Mouse (Mus musculus) hindbrain, postnatal 0 days (tissue): ENCODE measurements around the gene Mrpl34. TPM values are rescaled to one million over a fixed set of nuclear protein-coding genes. Genes with fewer than 3 reads are reported as not detected.

Source experiments
- ATAC-seq: fragments of 200-750 bp; cut with Nextera tagmentation; 2 replicates; pipeline ENCODE4 v1.8.0; 2017; ENCODE audit warnings: mild to moderate bottlenecking, moderate TSS enrichment, moderate library complexity
- DNase-seq: peaks from one replicate; pipeline ENCODE4 v3.0.0-alpha.2; 2015; ENCODE audit warnings: low spot score
- H3K27ac ChIP-seq: fragments of 300-500 bp; sonication (generic); 2 replicates; pipeline ENCODE4 v1.5.1; 2014; ENCODE audit warnings: mild to moderate bottlenecking
- H3K27me3 ChIP-seq: fragments of 300-500 bp; sonication (generic); 2 replicates; pipeline ENCODE4 v1.6.1; 2014; ENCODE audit warnings: low read length, mixed read lengths; ENCODE audit not compliant: insufficient read depth
- H3K36me3 ChIP-seq: fragments of 300-500 bp; sonication (generic); 2 replicates; pipeline ENCODE4 v1.6.1; 2014; ENCODE audit warnings: low read length, mixed read lengths; ENCODE audit not compliant: insufficient read depth
- H3K4me1 ChIP-seq: fragments of 300-500 bp; sonication (generic); 2 replicates; pipeline ENCODE4 v1.6.1; 2014; ENCODE audit warnings: antibody characterized with exemption, low read length, mixed read lengths; ENCODE audit not compliant: insufficient read depth
- H3K4me2 ChIP-seq: fragments of 300-500 bp; sonication (generic); 2 replicates; pipeline ENCODE4 v1.6.1; 2014; ENCODE audit warnings: low read depth, mild to moderate bottlenecking, low read length, moderate library complexity, mixed read lengths
- H3K4me3 ChIP-seq: fragments of 300-500 bp; sonication (generic); 2 replicates; pipeline ENCODE4 v1.5.1; 2014; ENCODE audit warnings: low read length
- H3K9ac ChIP-seq: fragments of 300-500 bp; sonication (generic); replicated peaks from 2 replicates; pipeline ENCODE4 v1.6.1; 2014; ENCODE audit warnings: mild to moderate bottlenecking, low read length, moderate library complexity, mixed read lengths
- H3K9me3 ChIP-seq: fragments of 300-500 bp; sonication (generic); 2 replicates; pipeline ENCODE4 v1.6.1; 2016; ENCODE audit warnings: low read length, mixed read lengths
- CTCF ChIP-seq: IDR thresholded peaks from 2 replicates; pipeline ENCODE4 v1.5.1; 2016; ENCODE audit warnings: antibody characterized with exemption, control low read depth, low read depth
- WGBS: fragments of 180-500 bp; shearing (Covaris S2); extraction: QIAGEN DNeasy Blood & Tissue Kit; methylation state at CpG from one replicate; pipeline ENCODE4 v1.1.7; 2014; 5-methylcytosine and 5-hydroxymethylcytosine counted together
- polyA plus RNA-seq: library from polyadenylated mRNA; unstranded; fragments of >200 nt; fragmentation: Nextera tagmentation; extraction: Ambion mirVana; gene quantifications from 2 replicates; pipeline ENCODE4 v1.2.1, GENCODE M21; 2015
- total RNA-seq: library from RNA; depleted of rRNA; stranded (reverse); fragments of >200 nt; gene quantifications from 2 replicates; pipeline ENCODE4 v1.2.3, GENCODE M21; 2014; rRNA removed

The Mrpl34 gene
- total and polyA plus RNA-seq, 2 experiments from 2014 or later, result 127 to 155 TPM

DNA sequence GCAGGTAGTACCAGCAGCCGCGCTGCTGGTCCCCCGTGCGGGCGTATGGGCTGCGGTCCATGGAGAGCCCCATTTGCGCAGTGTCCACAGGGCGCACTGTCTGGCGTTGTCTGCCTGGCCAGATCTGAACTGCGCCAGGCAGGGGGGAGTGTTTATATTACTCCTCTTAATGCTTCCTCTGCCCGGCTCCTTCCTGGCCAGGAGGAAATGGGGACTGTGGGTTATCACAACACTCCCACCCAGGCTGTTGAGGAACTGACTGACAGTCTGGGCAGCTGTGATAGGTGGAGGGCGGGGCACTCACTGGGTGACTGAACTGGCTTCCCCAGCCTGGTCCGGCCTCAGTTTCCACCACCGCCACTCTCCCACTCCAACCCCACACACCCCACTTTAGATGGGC is 46.9 kb downstream of the Mrpl34 start, which contains the start of gene Plvap:
Gene Plvap (minus strand): TSS at position 109 of the 400 bp plus-strand sequence.
- Histone ChIP-seq H3K9ac (no peak within 1 kb of the TSS), H3K27ac (no peak within 1 kb of the TSS), H3K9me3 (no peaks in the 10 kb centered on the region), H3K4me1 (0 out of 2 replicates have a peak, but pooled peaks cover 5% of the 10 kb centered on the region), H3K36me3 (no peaks in the 10 kb centered on the region), H3K4me3 (no peak within 1 kb of the TSS), H3K27me3 (peaks cover 20% of the 10 kb centered on the region), H3K4me2 (no peak within 1 kb of the TSS)
- DNase-seq, result no peak
- no peak for ATAC-seq
- 69% methylated on average over 14 of the region's 14 CpGs for WGBS
- TF ChIP-seq CTCF, result no peak

DNA sequence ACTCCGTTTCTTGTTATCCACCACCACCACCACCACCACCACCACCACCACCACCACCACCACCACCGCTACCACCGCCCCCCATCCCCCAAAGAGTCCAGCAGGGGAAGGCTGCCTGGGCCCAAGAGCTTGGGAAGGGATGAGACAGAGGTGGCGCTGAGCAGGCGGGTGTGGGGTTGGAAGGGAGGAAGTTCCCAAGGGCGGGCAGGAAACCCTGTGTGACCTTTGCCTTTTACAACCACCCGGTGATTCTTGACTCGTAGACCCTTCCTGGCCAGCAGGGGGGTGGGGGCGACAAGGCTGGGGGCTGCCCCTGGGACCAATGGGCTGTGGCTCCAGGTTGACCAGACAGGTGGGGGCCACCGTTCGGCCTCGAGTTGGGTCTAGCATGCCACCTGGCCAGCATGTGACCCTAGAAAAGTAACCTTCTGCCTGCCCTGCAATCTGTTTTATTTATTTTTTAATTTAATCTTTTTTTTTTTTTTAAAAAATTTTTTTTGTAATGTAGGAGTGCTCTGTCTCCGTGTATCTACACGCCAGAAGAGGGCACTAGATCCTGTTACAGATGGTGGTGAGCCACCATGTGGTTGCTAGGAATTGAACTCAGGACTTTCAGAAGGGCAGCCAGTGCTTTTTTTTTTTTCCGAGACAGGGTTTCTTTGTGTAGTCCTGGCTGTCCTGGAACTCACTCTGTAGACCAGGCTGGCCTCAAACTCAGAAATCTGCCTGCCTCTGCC is 48.4 kb downstream of the Mrpl34 start:
- no peak for DNase-seq
- 78% methylated on average over 14 of the region's 15 CpGs for WGBS
- ATAC-seq, result no peak
- Histone ChIP-seq H3K9ac (no peak overlapping the region), H3K9me3 (no peaks in the 10 kb centered on the region), H3K4me2 (no peak overlapping the region), H3K36me3 (no peaks in the 10 kb centered on the region), H3K27ac (no peak overlapping the region), H3K4me3 (no peak overlapping the region), H3K27me3 (peaks cover 10% of the 10 kb centered on the region), H3K4me1 (0 out of 2 replicates have a peak, but pooled peaks cover under 1% of the 10 kb centered on the region)
- no peak for TF ChIP-seq CTCF

DNA sequence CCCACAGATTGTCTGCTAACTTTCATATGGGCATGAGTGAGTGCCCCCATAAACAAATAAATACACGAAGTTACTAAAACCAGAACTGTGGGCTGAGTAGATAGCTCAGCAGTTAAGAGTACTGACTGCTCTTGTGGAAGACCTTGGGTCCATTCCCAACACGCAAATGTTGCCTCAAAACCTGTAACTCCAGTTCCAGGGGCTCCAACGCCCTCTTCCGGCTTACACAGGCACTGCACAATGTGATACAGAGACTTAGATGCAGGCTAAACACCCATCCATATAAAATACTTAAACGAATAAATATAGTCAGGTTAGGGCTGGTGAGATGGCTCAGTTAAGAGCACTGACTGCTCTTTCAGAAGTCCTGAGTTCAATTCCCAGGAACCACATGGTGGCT is 50.3 kb downstream of the Mrpl34 start:
- DNase-seq (no peak), ATAC-seq (no peak)
- Histone ChIP-seq H3K9me3 (no peaks in the 10 kb centered on the region), H3K4me3 (no peak overlapping the region), H3K27me3 (peaks cover 2% of the 10 kb centered on the region; the same call in 1 of the 2 replicates), H3K4me2 (no peak overlapping the region), H3K9ac (no peak overlapping the region), H3K36me3 (no peaks in the 10 kb centered on the region), H3K27ac (no peak overlapping the region), H3K4me1 (no peaks in the 10 kb centered on the region)
- 73% methylated on average over 5 of the region's 5 CpGs for WGBS
- no peak for TF ChIP-seq CTCF

Other genes starting within 250 kb of the Mrpl34 start
- 34.8 and 38.4 TPM in 2 replicates for gene Myo9b, start 192.2 kb upstream of the Mrpl34 start, total RNA-seq
- gene Myo9b, start 192.2 kb upstream of the Mrpl34 start, polyA plus RNA-seq, result 7.8 and 8.6 TPM in 2 replicates
- gene Haus8, start 192.0 kb upstream of the Mrpl34 start, total RNA-seq, result 24.0 and 48.3 TPM in 2 replicates
- gene Haus8, start 192.0 kb upstream of the Mrpl34 start, polyA plus RNA-seq, result 45.1 TPM in 2 replicates
- gene Use1, start 98.1 kb upstream of the Mrpl34 start, total RNA-seq, result 116 and 119 TPM in 2 replicates
- gene Use1, start 98.1 kb upstream of the Mrpl34 start, polyA plus RNA-seq, result 123 and 129 TPM in 2 replicates
- 11.8 and 12.3 TPM in 2 replicates for gene Ocel1, start 93.7 kb upstream of the Mrpl34 start, total RNA-seq
- 5.0 and 5.8 TPM in 2 replicates for gene Ocel1, start 93.7 kb upstream of the Mrpl34 start, polyA plus RNA-seq
- 127 and 129 TPM in 2 replicates for gene Nr2f6, start 83.0 kb upstream of the Mrpl34 start, total RNA-seq
- gene Nr2f6, start 83.0 kb upstream of the Mrpl34 start, polyA plus RNA-seq, result 33.8 and 34.1 TPM in 2 replicates
- 2.9 and 4.8 TPM in 2 replicates for gene Ushbp1, start 69.2 kb upstream of the Mrpl34 start, total RNA-seq
- gene Ushbp1, start 69.2 kb upstream of the Mrpl34 start, polyA plus RNA-seq, result 5.1 and 5.3 TPM in 2 replicates
- 75.6 and 103 TPM in 2 replicates for gene Babam1, start 68.1 kb upstream of the Mrpl34 start, total RNA-seq
- 94.7 and 95.0 TPM in 2 replicates for gene Babam1, start 68.1 kb upstream of the Mrpl34 start, polyA plus RNA-seq
- 5.1 and 12.0 TPM in 2 replicates for gene Ankle1, start 58.9 kb upstream of the Mrpl34 start, total RNA-seq
- 5.1 and 5.9 TPM in 2 replicates for gene Ankle1, start 58.9 kb upstream of the Mrpl34 start, polyA plus RNA-seq
- gene Abhd8, start 1.3 kb upstream of the Mrpl34 start, total RNA-seq, result 325 and 330 TPM in 2 replicates
- 190 and 195 TPM in 2 replicates for gene Abhd8, start 1.3 kb upstream of the Mrpl34 start, polyA plus RNA-seq
- 191 and 195 TPM in 2 replicates for gene Dda1, start 4.2 kb downstream of the Mrpl34 start, total RNA-seq
- 241 and 246 TPM in 2 replicates for gene Dda1, start 4.2 kb downstream of the Mrpl34 start, polyA plus RNA-seq
- 78.6 and 80.5 TPM in 2 replicates for gene Ano8, start 21.0 kb downstream of the Mrpl34 start, total RNA-seq
- gene Ano8, start 21.0 kb downstream of the Mrpl34 start, polyA plus RNA-seq, result 4.7 and 5.3 TPM in 2 replicates
- 36.1 and 58.5 TPM in 2 replicates for gene Gtpbp3, start 23.1 kb downstream of the Mrpl34 start, total RNA-seq
- gene Gtpbp3, start 23.1 kb downstream of the Mrpl34 start, polyA plus RNA-seq, result 12.1 and 15.5 TPM in 2 replicates
- gene Plvap, start 46.8 kb downstream of the Mrpl34 start, total RNA-seq, result 8.0 and 8.3 TPM in 2 replicates
- 10.2 and 15.3 TPM in 2 replicates for gene Plvap, start 46.8 kb downstream of the Mrpl34 start, polyA plus RNA-seq
- gene Ccdc194, start 60.8 kb downstream of the Mrpl34 start, total RNA-seq, result 0.58 TPM in 1 of 2 replicates, not detected in the other
- gene Ccdc194, start 60.8 kb downstream of the Mrpl34 start, polyA plus RNA-seq, result 0.13 and 0.34 TPM in 2 replicates
- gene Bst2, start 72.5 kb downstream of the Mrpl34 start, total RNA-seq, result 14.4 and 27.5 TPM in 2 replicates
- 21.0 and 22.7 TPM in 2 replicates for gene Bst2, start 72.5 kb downstream of the Mrpl34 start, polyA plus RNA-seq
- gene Mvb12a, start 78.0 kb downstream of the Mrpl34 start, total RNA-seq, result 75.9 and 83.8 TPM in 2 replicates
- gene Mvb12a, start 78.0 kb downstream of the Mrpl34 start, polyA plus RNA-seq, result 83.7 and 85.7 TPM in 2 replicates
- gene Tmem221, start 93.9 kb downstream of the Mrpl34 start, total RNA-seq, result 1.3 TPM in 1 of 2 replicates, not detected in the other
- 0.18 and 0.29 TPM in 2 replicates for gene Tmem221, start 93.9 kb downstream of the Mrpl34 start, polyA plus RNA-seq
- gene Nxnl1, start 101.6 kb downstream of the Mrpl34 start, total RNA-seq, result not detected in 2 replicates
- 0.20 TPM in 1 of 2 replicates, not detected in the other for gene Nxnl1, start 101.6 kb downstream of the Mrpl34 start, polyA plus RNA-seq
- 210 and 238 TPM in 2 replicates for gene Slc27a1, start 103.9 kb downstream of the Mrpl34 start, total RNA-seq
- gene Slc27a1, start 103.9 kb downstream of the Mrpl34 start, polyA plus RNA-seq, result 127 and 152 TPM in 2 replicates
- gene Pgls, start 127.2 kb downstream of the Mrpl34 start, total RNA-seq, result 344 and 379 TPM in 2 replicates
- 272 and 275 TPM in 2 replicates for gene Pgls, start 127.2 kb downstream of the Mrpl34 start, polyA plus RNA-seq
- gene Fam129c, start 132.7 kb downstream of the Mrpl34 start, total RNA-seq, result 6.0 TPM in 2 replicates
- 3.3 and 4.0 TPM in 2 replicates for gene Fam129c, start 132.7 kb downstream of the Mrpl34 start, polyA plus RNA-seq
- gene Colgalt1, start 146.0 kb downstream of the Mrpl34 start, total RNA-seq, result 95.9 and 121 TPM in 2 replicates
- gene Colgalt1, start 146.0 kb downstream of the Mrpl34 start, polyA plus RNA-seq, result 55.3 and 56.7 TPM in 2 replicates
- gene Unc13a, start 206.8 kb downstream of the Mrpl34 start, total RNA-seq, result 81.4 and 89.1 TPM in 2 replicates
- gene Unc13a, start 206.8 kb downstream of the Mrpl34 start, polyA plus RNA-seq, result 16.8 and 16.9 TPM in 2 replicates
- 14.8 and 15.3 TPM in 2 replicates for gene Jak3, start 211.3 kb downstream of the Mrpl34 start, total RNA-seq
- gene Jak3, start 211.3 kb downstream of the Mrpl34 start, polyA plus RNA-seq, result 7.3 and 7.4 TPM in 2 replicates
- not detected in 2 replicates for gene Insl3, start 224.3 kb downstream of the Mrpl34 start, total RNA-seq
- gene Insl3, start 224.3 kb downstream of the Mrpl34 start, polyA plus RNA-seq, result 1.7 and 3.4 TPM in 2 replicates
- 0.42 and 0.50 TPM in 2 replicates for gene B3gnt3, start 236.8 kb downstream of the Mrpl34 start, total RNA-seq
- gene B3gnt3, start 236.8 kb downstream of the Mrpl34 start, polyA plus RNA-seq, result 0.52 and 0.60 TPM in 2 replicates